Mouse (Mus musculus) subcutaneous adipose tissue, adult 2 months (tissue): ENCODE data around the gene Rab22a. TPM values are rescaled to one million over a fixed set of nuclear protein-coding genes. Genes with fewer than 3 reads are reported as not detected.

ENCODE experiments used
- polyA plus RNA-seq: library from polyadenylated mRNA; depleted of rRNA; stranded (reverse); fragments of >200 nt; gene quantifications from 2 replicates; pipeline ENCODE4 v1.2.3, GENCODE M21; 2012; ENCODE audit warnings: low replicate concordance; rRNA removed

Rab22a gene
- 11.3 and 20.3 TPM in 2 replicates for polyA plus RNA-seq

GRCm38 (mm10) chr2:173659057-173659925 is at the start of gene Rab22a:
TSS of gene Rab22a (plus strand) at chr2:173659760.

GRCm38 (mm10) chr2:173719115-173719514 is 59.6 kb downstream of the Rab22a start, which contains the start of gene 1700010B08Rik:
TSS of gene 1700010B08Rik (plus strand) at chr2:173719415.

GRCm38 (mm10) chr2:173737222-173737989 is 77.8 kb downstream of the Rab22a start, which contains the start of gene Vapb:
TSS of gene Vapb (plus strand) at chr2:173737511.

Other genes starting within 250 kb of the Rab22a start
- gene 1700021F07Rik, start 137.2 kb upstream of the Rab22a start, polyA plus RNA-seq, result not detected in 2 replicates
- gene Ankrd60, start 81.4 kb upstream of the Rab22a start, polyA plus RNA-seq, result not detected in 2 replicates
- not detected in 2 replicates for gene 1700010B08Rik, start 59.7 kb downstream of the Rab22a start, polyA plus RNA-seq
- 19.0 and 25.5 TPM in 2 replicates for gene Vapb, start 77.8 kb downstream of the Rab22a start, polyA plus RNA-seq